Mouse (Mus musculus) ES-E14 (cell line): ENCODE results near the gene Pdlim3.

Experiments
- CHD2 ChIP-seq: IDR thresholded peaks from 2 replicates; pipeline ENCODE4 v1.6.1; 2014; ENCODE audit warnings: mild to moderate bottlenecking, low read depth, low read length, inconsistent platforms
- HCFC1 ChIP-seq: IDR thresholded peaks from 2 replicates; pipeline ENCODE4 v1.6.1; 2012; ENCODE audit warnings: low read length, inconsistent platforms, borderline replicate concordance; ENCODE audit not compliant: insufficient read depth
- MAFK ChIP-seq: IDR thresholded peaks from 2 replicates; pipeline ENCODE4 v1.6.1; 2014; ENCODE audit warnings: mild to moderate bottlenecking, low read depth, low read length, inconsistent platforms; ENCODE audit not compliant: insufficient read depth
- ZC3H11A ChIP-seq: IDR thresholded peaks from 2 replicates; pipeline ENCODE4 v1.6.1; 2012; ENCODE audit warnings: low read depth, mild to moderate bottlenecking, inconsistent platforms, low read length, borderline replicate concordance
- ZNF384 ChIP-seq: IDR thresholded peaks from 2 replicates; pipeline ENCODE4 v1.6.1; 2012; ENCODE audit warnings: low read depth, low read length, inconsistent platforms

DNA sequence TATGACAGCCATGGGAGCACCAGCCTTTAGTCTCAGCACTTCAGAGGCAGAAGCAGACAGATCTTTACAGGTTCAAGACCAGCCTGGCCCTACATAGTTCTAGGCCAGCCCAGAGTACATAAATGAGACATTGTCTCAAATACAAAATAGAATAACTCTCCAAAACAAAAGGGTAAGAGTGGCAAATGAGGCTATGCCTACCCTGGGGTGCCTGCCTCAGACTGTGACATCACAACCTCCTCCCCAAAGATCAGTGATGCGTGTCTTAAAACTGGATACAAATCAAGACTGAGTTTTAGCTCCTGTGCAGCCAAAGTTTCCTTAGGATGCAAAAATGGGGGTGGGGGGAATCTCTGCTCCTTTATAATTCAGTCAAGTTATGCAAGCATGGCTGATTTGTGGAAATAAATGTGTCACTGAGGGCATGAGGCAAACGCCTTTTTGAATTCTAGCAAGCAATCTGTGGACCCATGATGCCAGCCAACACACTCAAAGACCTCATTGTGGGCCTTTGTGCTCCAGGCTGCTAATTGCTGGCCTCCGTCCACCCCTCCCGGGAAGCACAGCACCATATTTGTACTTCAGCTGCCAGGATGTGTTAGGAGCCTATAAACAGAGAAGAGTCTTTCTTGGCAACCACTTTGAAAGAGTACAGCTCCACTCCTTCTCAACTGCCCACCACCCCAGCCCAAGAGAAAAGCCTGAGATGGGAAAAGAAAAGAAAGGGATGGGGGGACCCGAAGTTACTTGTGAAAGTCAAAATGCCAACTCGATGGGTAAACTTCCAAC, 41.0 kb upstream of the Pdlim3 start:
- TF ChIP-seq HCFC1 (no peak), ZNF384 (no peak), CHD2 (no peak), MAFK (no peak), ZC3H11A (no peak)
